Mouse (Mus musculus): ENCODE results near the gene Fancd2.

The Fancd2 gene

DNA sequence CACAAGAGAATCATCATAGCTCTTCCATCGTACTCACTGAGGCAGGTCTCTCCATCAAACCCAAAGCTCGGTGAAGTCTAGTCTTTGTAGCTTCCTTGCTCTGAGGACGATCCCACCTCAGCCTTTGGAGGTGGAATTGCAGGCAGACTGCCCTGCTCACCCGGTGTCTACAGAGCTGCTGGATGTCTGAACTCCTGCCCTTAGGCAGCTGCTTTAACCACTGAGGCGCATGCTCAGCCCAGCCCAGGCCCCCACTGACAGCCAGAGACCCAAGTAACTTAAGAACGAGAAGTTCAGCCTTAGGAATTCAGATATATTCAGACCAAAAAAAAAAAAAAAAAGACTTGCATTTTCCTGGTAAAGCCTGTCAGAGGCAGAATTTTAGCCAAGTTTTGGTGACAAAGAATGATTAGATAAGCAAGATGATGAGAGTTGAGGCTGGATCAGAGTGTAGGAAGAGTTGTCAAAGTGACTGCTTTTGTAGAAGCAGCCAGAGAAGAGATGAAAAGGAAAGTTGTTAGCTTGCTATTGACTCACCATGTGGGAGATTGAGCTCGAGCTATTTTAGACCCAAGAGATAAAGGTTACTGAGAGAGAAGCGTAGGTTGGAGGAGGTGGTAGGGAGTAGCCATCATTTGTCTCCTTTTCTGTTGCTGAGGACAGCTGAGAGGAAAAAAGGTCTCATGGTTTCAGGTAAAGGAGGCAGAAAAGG, 80.9 kb downstream of the Fancd2 start:
- in situ Hi-C loops (cut with MseI, MboI), result no loop called here

DNA sequence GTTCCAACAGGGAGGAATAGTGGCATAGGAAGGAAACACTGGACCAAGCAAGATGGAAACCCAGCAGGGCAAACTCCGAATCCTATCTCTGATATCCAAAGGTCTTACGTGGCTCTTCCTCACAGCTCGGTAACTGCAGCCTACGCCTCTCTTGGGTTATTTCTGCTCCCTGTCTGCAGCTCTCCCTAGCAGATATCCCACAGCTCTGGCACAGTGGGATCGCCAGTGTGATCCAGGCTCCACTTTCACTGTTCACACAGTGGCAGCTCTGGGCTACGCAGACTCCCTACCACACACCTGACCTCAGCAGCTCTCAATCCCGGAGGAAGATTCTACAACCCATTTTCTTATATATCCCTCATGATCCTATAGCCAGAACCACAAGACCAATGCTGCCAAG, 82.7 kb downstream of the Fancd2 start:
- in situ Hi-C loops (cut with MseI, MboI), result no loop called here

DNA sequence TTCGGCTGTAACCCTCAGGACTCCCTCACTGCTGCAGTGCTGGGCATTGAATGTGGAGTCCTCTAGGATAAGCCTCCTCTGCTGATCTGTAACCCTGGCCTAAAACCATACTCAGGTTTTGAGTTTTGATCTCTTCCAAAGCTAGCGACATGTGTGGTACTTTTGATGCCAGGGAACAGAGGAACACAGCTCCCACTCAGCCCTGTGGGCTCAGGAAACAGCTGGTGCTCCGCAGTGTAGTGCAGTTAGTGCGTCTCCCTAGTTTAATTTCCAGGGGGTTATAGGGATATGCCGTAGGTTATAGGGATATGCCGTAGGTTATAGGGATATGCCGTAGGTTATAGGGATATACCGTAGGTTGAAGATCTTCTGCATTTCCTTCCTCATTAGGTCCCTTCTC, 83.5 kb downstream of the Fancd2 start:
- in situ Hi-C loops (cut with MseI, MboI), result no loop called here

DNA sequence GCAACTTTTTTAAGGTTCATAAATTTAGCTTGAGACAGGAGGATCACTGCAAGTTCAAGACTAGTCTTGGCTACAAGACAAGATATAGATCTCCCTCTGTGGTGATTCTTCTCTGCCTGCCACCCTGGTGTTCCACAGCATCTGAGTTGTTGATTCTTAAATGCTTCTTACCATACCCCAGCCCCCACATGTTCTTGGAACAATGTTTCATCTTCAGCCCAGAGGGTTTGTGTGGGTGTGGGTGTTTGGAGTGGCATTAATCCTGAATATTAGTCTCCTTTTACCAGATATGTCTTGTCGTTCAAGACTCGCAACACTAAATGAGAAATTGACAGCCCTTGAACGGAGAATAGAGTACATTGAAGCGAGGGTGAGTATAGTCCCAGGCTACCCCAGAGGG, 84.0 kb downstream of the Fancd2 start:
- in situ Hi-C loops (cut with MseI, MboI), result no loop called here

DNA sequence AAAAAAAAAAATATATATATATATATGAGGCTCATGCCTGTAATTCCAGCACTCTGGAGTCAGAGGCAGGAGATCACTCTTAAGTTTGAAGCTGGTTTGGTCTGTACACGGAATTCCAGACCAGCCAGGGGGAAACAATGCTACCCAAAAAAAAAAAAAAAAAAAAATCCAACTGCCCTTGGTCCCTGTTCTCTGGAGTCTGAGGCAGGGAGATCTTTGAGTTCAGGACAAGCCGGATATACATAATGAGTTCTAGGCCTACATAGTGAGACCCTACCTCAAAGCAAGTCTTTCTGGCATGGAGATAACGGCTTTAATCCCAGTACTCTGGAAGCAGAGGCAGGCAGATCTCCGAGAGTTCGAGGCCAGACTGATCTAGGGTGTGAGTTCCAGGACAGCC, 91.9 kb downstream of the Fancd2 start:
- in situ Hi-C loops (cut with MseI, MboI), result no loop called here

DNA sequence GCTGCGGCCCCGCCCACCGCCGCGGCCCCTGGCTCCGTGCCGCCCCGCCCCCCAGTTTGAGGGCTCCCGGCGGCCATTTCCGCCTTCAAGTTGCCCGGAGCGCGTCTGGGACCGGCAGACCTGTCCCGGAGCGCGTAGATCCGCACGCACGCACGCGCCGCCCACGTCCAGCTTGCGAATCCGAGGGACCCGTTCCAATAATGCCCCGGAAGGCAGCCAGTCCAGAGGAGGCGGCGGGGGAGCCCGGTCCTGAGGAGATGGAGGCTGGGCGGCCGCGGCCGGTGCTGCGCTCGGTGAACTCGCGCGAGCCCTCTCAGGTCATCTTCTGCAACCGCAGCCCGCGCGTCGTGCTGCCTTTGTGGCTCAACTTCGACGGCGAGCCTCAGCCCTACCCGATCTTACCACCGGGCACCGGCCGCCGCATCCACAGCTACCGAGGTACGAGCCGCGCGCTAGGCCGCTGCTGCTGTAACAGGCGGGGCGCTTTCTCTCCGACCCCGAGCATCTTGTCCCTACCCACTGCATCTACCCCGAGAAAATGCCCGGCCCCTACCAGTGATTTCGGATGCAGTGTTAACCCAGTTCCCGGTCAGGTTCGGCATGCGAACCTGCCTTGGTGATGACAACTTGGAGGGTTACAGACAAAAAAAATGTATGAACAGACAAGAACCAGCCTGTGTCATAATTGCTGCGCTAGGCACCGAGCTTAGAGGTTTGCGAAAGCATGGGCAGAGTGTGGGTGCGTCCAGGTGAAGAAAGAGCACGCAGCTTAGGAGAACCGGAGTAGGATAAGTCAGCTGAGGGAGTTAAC, 92.7 kb downstream of the Fancd2 start, which contains the start of gene Vhl:
Vhl (plus strand) TSS at position 19 of the 811 bp plus-strand sequence.
- in situ Hi-C loops (cut with MseI, MboI), result no loop called here

DNA sequence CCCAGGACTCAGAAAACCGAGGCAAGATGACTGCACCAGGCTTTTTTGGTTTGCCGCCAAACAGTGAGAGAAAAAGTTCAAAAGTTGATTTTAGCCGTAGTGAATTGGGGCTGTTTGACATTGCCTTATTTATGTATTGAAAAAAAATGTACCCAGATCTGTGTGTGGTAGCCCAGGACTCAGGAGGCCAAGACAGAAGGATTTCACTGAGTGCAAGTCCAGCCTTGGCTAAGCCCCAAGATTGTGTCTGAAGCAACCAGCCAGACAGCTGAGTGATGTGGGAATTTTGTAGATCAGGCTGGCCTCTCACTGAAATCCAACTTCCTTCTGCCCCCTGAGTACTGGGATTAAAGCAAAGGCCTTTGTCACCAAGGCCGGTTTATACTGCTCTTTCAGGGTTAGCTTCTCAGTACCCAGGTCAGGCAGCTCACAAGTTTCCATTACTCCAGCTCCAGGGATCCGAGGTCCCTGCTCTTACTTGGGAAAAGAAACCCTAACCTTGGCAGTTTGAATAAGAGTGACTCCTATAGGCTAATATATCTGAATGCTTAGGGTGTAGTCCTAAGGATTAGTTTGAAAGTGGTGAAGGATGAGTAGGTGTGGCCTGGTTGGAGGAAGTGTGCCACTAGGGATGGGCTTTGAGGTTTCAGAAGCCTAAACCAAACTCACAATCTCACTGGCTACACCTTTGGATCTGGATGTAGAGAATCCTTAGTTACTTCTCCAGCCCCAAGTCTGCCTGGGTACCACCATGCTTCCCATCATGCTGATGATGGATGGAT, 93.7 kb downstream of the Fancd2 start:
- in situ Hi-C loops (cut with MseI, MboI), result no loop called here

DNA sequence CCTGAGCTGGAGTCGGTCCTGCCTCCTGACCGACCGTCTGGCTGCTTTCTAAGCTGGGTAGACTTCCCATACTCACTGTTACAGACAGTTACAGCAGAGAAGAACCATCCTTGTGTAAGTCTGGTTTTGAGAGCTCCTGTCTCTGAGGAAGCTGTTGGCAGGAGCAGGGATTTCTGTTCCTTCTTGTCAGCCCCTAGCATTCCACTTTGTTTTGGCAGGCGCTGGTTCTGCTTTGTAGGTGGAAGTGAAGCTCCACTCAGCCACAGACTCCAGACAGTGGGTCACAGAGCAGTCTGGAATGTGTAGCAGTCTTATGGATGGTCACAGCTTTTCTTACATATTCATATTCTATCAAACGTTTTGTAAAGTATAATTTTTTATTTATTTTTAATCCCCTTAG, 98.8 kb downstream of the Fancd2 start:
- in situ Hi-C loops (cut with MseI, MboI), result no loop called here

DNA sequence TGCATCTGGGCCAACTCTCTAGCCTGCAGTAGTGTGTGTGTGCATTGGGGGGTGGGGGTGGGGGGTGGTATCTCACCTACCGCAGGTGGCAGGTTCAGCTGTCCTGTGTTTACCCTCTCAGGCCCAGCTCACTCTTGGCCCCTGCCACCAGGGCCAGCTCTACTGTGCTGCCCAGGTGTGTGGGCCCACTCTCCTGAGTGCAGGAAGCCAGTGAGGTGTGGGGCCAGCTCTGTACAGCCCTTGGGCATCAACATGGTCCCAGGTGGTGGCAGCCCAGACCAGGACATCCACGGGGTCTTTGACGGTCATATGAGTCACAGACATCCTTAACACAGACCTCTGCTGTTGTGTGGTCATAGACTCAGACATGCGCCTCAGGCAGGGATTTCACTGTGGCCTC, 101.4 kb downstream of the Fancd2 start:
- in situ Hi-C loops (cut with MseI, MboI), result no loop called here

DNA sequence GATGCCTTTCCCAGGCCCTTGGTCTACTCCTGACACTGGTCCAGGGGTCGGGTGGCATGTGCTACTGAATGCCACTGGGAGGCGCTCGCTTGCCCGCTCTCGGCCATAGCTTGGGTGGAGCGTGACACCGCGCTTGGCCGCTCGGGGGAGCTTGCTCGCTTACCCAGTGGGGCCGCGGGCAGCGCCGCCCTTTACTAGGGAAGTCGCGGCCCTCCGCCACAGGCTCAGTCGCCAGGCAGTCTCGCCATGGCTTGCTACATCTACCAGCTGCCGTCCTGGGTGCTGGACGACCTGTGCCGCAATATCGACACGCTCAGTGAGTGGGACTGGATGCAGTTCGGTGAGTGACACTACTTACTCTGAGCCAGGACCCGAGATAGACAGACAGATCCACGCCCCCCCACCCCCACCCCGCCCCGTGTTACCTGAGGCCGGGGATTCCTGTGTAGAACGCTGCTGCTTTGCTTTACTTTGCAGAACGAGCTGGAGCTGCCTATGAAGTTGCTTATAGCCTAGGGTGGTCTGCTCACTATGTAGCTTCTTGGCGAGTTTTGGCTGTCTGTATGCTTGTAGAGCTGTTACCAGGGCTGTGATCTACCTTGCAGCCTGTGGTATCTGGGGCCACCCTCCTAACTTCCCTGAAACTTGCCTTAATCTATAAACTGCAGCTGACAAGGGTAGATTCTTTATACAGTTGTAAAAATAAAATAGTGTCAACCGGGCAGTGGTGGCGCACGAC, 107.0 kb downstream of the Fancd2 start, which contains the start of gene Irak2:
Irak2 (plus strand) TSS at position 166 of the 739 bp plus-strand sequence.
- in situ Hi-C loops (cut with MseI, MboI), result loop anchor here in 1 of 2 experiments (5.0 kb wide), 1 partner anchor 34 kb away; no protein-coding TSS in a partner anchor

DNA sequence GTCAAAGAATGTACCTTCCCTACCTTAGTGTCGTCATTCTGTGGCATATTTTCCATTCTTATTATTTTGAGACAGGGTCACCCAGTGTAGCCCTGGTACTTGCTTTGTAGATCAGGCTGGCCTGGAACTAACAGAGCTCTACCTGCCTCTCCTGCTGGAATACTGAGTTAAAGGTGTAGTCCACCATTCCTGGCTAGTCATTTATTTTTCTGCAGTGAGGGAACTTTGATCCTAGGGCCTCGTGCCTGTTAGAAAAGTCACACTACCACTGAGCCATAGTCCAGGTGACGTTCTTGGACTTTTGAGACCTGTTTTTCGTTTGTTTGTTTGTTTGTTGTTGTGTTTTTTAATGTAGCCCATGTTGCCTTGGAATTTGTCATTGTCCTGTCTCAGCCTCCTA, 107.7 kb downstream of the Fancd2 start:
- in situ Hi-C loops (cut with MseI, MboI), result loop anchor here in 1 of 2 experiments (5.0 kb wide), 1 partner anchor 33 kb away; no protein-coding TSS in a partner anchor

DNA sequence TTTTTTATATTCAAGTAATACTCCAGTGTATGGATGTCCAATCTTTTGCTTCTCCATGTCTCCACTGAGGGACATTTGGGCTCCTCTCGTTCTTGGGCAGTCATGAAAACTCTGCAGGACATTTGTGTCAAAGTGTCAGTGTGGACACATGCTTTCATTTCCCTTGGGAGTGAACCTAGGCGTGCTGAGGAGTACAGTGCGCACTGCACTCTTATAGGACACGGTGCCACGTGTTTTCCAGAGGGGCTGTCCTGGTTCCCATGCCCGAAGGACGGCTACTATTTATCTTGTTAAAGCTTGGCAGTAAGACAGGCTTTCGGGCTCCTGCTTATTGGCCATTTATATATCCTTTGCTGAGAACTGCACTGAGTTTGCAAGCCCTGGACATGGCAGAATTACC, 111.1 kb downstream of the Fancd2 start:
- in situ Hi-C loops (cut with MseI, MboI), result loop anchor here in 1 of 2 experiments (5.0 kb wide), 1 partner anchor 35 kb away; no protein-coding TSS in a partner anchor

DNA sequence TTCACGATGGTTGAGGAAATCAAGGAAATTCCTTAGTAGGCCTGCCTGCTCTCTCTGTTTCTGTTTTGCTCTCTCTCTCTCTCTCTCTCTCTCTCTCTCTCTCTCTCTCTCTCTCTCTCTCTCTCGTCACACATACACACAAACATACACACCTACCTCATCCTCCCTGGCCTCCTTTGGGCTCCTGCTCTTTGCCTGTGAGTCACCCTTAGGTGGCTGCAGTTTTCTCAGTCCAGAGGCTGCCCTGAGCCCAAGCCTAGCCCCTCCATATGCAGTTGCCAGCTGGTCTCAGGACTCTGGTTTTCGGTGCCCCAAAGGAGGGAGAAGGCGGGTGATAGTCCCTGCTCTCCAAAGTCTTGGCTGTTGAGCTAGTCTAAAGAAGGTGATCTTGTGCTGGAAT, 111.5 kb downstream of the Fancd2 start:
- in situ Hi-C loops (cut with MseI, MboI), result loop anchor here in 1 of 2 experiments (5.0 kb wide), 1 partner anchor 34 kb away; no protein-coding TSS in a partner anchor

DNA sequence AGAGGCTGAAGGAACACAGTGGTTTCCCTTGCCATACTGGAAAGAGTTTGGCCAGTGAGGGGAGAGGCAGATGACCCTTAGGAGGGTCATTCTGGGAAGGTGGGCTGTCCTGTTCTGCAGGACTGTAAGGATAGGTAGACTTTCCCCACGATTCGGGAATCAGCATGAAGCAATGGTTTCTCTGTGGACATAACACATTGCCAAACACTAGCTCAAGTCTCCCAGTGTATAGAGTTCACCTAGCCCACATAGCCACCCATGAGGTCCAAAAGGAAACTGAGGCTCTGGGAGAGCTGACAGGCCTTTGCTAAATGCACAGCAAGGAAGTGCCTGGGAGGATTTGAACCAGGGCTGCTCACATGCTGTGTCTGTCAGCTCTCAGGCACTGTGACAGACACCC, 112.5 kb downstream of the Fancd2 start:
- in situ Hi-C loops (cut with MseI, MboI), result loop anchor here in 1 of 2 experiments (5.0 kb wide), 1 partner anchor 33 kb away; no protein-coding TSS in a partner anchor

DNA sequence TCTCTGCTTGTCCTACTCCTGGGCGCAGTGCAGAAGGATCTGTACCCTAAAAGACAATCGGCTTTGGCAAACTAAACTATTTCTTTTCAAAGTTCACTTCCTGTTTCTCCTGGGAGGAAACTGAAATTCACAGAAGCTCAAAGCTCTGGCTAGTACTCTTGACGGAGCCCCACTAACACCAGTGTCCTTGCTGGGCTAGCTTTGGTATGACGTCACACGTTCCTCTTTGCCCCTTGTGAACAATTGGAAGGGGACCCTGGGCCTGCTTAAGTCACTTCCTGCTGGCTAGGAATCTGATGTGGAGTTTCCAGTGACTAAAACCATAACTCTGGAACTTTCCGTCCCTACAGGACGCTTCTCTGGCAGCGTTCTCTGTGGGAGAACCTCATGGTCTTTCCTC, 113.3 kb downstream of the Fancd2 start:
- in situ Hi-C loops (cut with MseI, MboI), result loop anchor here in 1 of 2 experiments (5.0 kb wide), 1 partner anchor 32 kb away; no protein-coding TSS in a partner anchor

Data from mouse trophoblast stem cell (cell line).